In the genomic region with DNA sequence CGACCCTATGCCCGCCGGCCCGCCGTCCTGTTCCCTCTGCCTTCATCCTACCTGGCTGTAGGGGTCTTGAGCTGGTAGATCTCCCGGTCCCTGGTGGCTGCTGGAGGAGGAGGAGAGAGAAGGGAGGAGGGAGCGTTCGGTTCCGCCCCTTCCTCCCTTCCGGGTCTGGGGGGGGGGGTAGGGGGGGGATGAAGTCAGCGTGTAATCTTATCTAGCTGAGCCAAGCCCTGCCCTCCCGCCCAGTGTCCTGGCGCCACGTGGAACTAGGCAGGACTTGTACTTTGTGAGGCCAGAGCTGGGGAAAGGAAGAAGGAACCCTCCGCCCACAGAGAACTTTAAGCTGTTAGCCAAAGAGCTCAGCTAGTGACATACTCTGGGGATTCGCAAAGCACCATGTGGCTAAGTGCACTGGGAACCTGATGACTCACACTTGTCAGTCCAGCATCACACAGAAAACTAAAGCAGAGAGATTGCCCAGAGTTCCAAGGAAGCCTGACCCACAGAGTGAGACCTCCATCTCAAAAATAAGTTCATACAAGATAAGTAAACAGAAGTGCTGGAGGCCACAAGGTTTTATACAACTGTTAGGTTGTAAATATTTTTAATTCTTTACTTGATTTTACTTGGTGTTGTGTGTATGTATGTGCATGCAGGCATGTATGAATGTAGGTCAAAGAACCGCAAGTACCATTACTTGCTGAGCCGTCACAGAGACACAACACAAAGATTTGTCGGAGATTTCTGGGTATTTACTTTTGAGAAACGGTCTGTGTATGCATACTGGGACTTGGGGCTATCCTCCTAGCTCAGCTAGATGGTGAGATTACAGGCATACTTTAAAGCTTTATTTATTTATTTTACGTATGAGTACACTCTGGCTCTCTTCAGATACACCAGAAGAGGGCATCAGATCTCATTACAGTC, we compare ENCODE assay signal across 8 mouse cellular contexts. TPM values are rescaled to one million over a fixed set of nuclear protein-coding genes. Genes with fewer than 3 reads are reported as not detected.
DNase-seq lines count a peak whose midpoint lies in the region; ATAC-seq and TF ChIP-seq lines count a peak whose summit lies in the region.

A gene (minus strand): TSS at position 144 of the 924 bp plus-strand sequence.

- peak within 1 kb of the TSS; percentile 64 for H3K4me2 ChIP-seq in embryonic facial prominence, embryonic 12.5 days (replicated peaks)
- peak within 1 kb of the TSS; percentile 66 for H3K4me2 ChIP-seq in limb, embryonic 11.5 days (ENCODE audit: low read depth, severe bottlenecking)
- H3K4me2 ChIP-seq in midbrain, embryonic 13.5 days (replicated peaks) = peak within 1 kb of the TSS; percentile 63

- H3K4me1 ChIP-seq in embryonic facial prominence, embryonic 12.5 days = peaks cover 12% of the 10 kb centered on the region; the same call in 1 of the 2 replicates
- H3K4me1 ChIP-seq in limb, embryonic 11.5 days (ENCODE audit: control insufficient read depth, insufficient read depth, low read length) = 0 out of 2 replicates have a peak, but pooled peaks cover 2% of the 10 kb centered on the region
- H3K4me1 ChIP-seq in midbrain, embryonic 13.5 days (replicated peaks) = peaks cover 14% of the 10 kb centered on the region
- peaks cover 42% of the 10 kb centered on the region for H3K4me1 ChIP-seq in small intestine, adult 2 months (ENCODE audit: control insufficient read depth, insufficient read depth, insufficient read length, low read length)

- peak within 1 kb of the TSS; percentile 56 for H3K9ac ChIP-seq in embryonic facial prominence, embryonic 12.5 days
- peak within 1 kb of the TSS; percentile 60 for H3K9ac ChIP-seq in limb, embryonic 11.5 days (ENCODE audit: low read length)
- H3K9ac ChIP-seq in midbrain, embryonic 13.5 days (replicated peaks) = peak within 1 kb of the TSS; percentile 60

- 8% methylated on average over 18 of the region's 21 CpGs for WGBS in embryonic facial prominence, embryonic 12.5 days
- WGBS in limb, embryonic 11.5 days = 9% methylated on average over 19 of the region's 21 CpGs
- WGBS in midbrain, embryonic 13.5 days = 9% methylated on average over 20 of the region's 21 CpGs
- 1% methylated on average over 20 of the region's 21 CpGs for WGBS in small intestine, adult 2 months

- H3K36me3 ChIP-seq in embryonic facial prominence, embryonic 12.5 days = peaks cover 26% of the 10 kb centered on the region
- peaks cover 13% of the 10 kb centered on the region for H3K36me3 ChIP-seq in limb, embryonic 11.5 days (ENCODE audit: control insufficient read depth, insufficient read depth, low read length)
- no peaks in the 10 kb centered on the region for H3K36me3 ChIP-seq in midbrain, embryonic 13.5 days
- H3K36me3 ChIP-seq in small intestine, adult 2 months (ENCODE audit: control insufficient read depth, insufficient read depth, low read length) = peaks cover 47% of the 10 kb centered on the region

- H3K9me3 ChIP-seq in embryonic facial prominence, embryonic 12.5 days = no peaks in the 10 kb centered on the region
- no peaks in the 10 kb centered on the region for H3K9me3 ChIP-seq in limb, embryonic 11.5 days (ENCODE audit: control insufficient read depth, low read length)
- no peaks in the 10 kb centered on the region for H3K9me3 ChIP-seq in midbrain, embryonic 13.5 days

- DNase-seq in 3T3-L1 (ENCODE audit: low read depth, low spot score) = peak; percentile 100
- peak; percentile 86 for DNase-seq in adrenal gland, postnatal 25 days
- peak; percentile 100 for DNase-seq in heart, adult 11 months
- DNase-seq in kidney, adult 11 months = peak; percentile 96
- peak; percentile 93 for DNase-seq in limb, embryonic 11.5 days (ENCODE audit: low spot score)

- H3K27me3 ChIP-seq in embryonic facial prominence, embryonic 12.5 days = no peaks in the 10 kb centered on the region
- H3K27me3 ChIP-seq in limb, embryonic 11.5 days (ENCODE audit: control insufficient read depth, insufficient read depth, low read length) = no peaks in the 10 kb centered on the region
- H3K27me3 ChIP-seq in midbrain, embryonic 13.5 days = no peaks in the 10 kb centered on the region
- no peaks in the 10 kb centered on the region for H3K27me3 ChIP-seq in small intestine, adult 2 months (ENCODE audit: control insufficient read depth, insufficient read depth, low read length)

- peak; percentile 90 for ATAC-seq in embryonic facial prominence, embryonic 12.5 days (ENCODE audit: insufficient number of reproducible peaks, insufficient read depth, low FRiP score, low TSS enrichment)
- peak; percentile 89 for ATAC-seq in limb, embryonic 11.5 days (ENCODE audit: insufficient number of reproducible peaks, low FRiP score, low TSS enrichment, low read depth)
- ATAC-seq in midbrain, embryonic 13.5 days = peak; percentile 81

- H3K27ac ChIP-seq in embryonic facial prominence, embryonic 12.5 days = peak within 1 kb of the TSS; percentile 82
- peak within 1 kb of the TSS; percentile 61 for H3K27ac ChIP-seq in limb, embryonic 11.5 days (replicated peaks; ENCODE audit: low read depth, low read length)
- peak within 1 kb of the TSS; percentile 35; the same call in 1 of the 2 replicates for H3K27ac ChIP-seq in midbrain, embryonic 13.5 days
- peak within 1 kb of the TSS; percentile 96 for H3K27ac ChIP-seq in small intestine, adult 2 months (ENCODE audit: insufficient read depth, low read depth, low read length)

- peak within 1 kb of the TSS; percentile 45 for H3K4me3 ChIP-seq in embryonic facial prominence, embryonic 12.5 days
- peak within 1 kb of the TSS; percentile 48 for H3K4me3 ChIP-seq in limb, embryonic 11.5 days (ENCODE audit: low read depth, low read length)
- peak within 1 kb of the TSS; percentile 40 for H3K4me3 ChIP-seq in midbrain, embryonic 13.5 days (replicated peaks)
- peak within 1 kb of the TSS; percentile 86 for H3K4me3 ChIP-seq in small intestine, adult 2 months (ENCODE audit: low read depth, low read length)

- TF ChIP-seq CTCF in small intestine, adult 2 months (IDR thresholded peaks at IDR 0.05; ENCODE audit: extremely low read depth, insufficient read length, insufficient replicate concordance, low read depth, low read length) = no peak; the same call in 1 of the 2 replicates

- TF ChIP-seq POLR2A in small intestine, adult 2 months (IDR thresholded peaks at IDR 0.05; ENCODE audit: low read depth, low read length) = peak; percentile 71

RNA-seq across cellular contexts. Expression of the gene that starts here (rescaled TPM):
- 25.1 and 28.8 TPM in 2 replicates for total RNA-seq in adrenal gland, postnatal 25 days (2021)
- polyA plus RNA-seq in embryonic facial prominence, embryonic 12.5 days (2016; fragmentation: Nextera tagmentation; extraction: Ambion mirVana) = 2.7 and 3.5 TPM in 2 replicates
- 3.2 and 3.8 TPM in 2 replicates for polyA plus RNA-seq in limb, embryonic 11.5 days (2014; fragmentation: Nextera tagmentation; extraction: Ambion mirVana)
- 1.0 and 1.3 TPM in 2 replicates for polyA plus RNA-seq in midbrain, embryonic 13.5 days (2015; fragmentation: Nextera tagmentation; extraction: Ambion mirVana)
- 39.7 and 96.6 TPM in 2 replicates for polyA plus RNA-seq in small intestine, adult 2 months (2012; rRNA removed)

Comparison
In these comparisons a context has a peak if more than half of its experiments do, and no peak if none do; other contexts are left out.
1. Peak in every context shown above with its lines: DNase-seq, ATAC-seq, H3K4me3 ChIP-seq and H3K27ac ChIP-seq.
2. H3K27ac ChIP-seq: peak in every context shown above with its lines; median percentile 96 in small intestine, adult 2 months; 82 in embryonic facial prominence, embryonic 12.5 days; 61 in limb, embryonic 11.5 days; 35 in midbrain, embryonic 13.5 days.